Mouse (Mus musculus) C2C12 (cell line): Measurements from ENCODE around the gene Cbarp. TPM values are rescaled to one million over a fixed set of nuclear protein-coding genes. Genes with fewer than 3 reads are reported as not detected.

ENCODE experiments used
- H3K27me3 ChIP-seq: one replicate; pipeline ENCODE4 v1.6.1; 2011; ENCODE audit not compliant: control insufficient read depth, insufficient read depth, insufficient read length
- H3K36me3 ChIP-seq: one replicate; pipeline ENCODE4 v1.6.1; 2011; ENCODE audit not compliant: control insufficient read depth, insufficient read depth
- H3K4me3 ChIP-seq: one replicate; pipeline ENCODE4 v1.5.1; 2011; ENCODE audit warnings: mild to moderate bottlenecking, control low read depth; ENCODE audit not compliant: poor library complexity, insufficient read depth, severe bottlenecking
- H3K79me2 ChIP-seq: one replicate; pipeline ENCODE4 v1.6.1; 2011; ENCODE audit not compliant: control insufficient read depth, insufficient read depth
- H3K79me3 ChIP-seq: one replicate; pipeline ENCODE4 v1.6.1; 2011; ENCODE audit warnings: low read depth, control low read depth
- H3ac ChIP-seq: one replicate; pipeline ENCODE3; 2011; ENCODE audit warnings: low read depth; ENCODE audit not compliant: control insufficient read depth, insufficient read length
- CEBPB ChIP-seq: IDR thresholded peaks from one replicate; pipeline ENCODE4 v1.6.1; 2011; ENCODE audit warnings: low read depth, mild to moderate bottlenecking, control low read depth, moderate library complexity
- CTCF ChIP-seq: IDR thresholded peaks from one replicate; pipeline ENCODE4 v1.5.1; 2011; ENCODE audit not compliant: control insufficient read depth, insufficient read depth, insufficient read length
- FOSL1 ChIP-seq: IDR thresholded peaks from one replicate; pipeline ENCODE4 v1.8.0; 2011; ENCODE audit warnings: mild to moderate bottlenecking, low read length; ENCODE audit not compliant: poor library complexity, insufficient read depth, severe bottlenecking
- MAX ChIP-seq: IDR thresholded peaks from one replicate; pipeline ENCODE4 v1.6.1; 2011; ENCODE audit warnings: mild to moderate bottlenecking, control low read depth
- MYOD1 ChIP-seq: IDR thresholded peaks from one replicate; pipeline ENCODE4 v1.6.1; 2011; ENCODE audit warnings: low read depth; ENCODE audit not compliant: control insufficient read depth, insufficient read length
- MYOG ChIP-seq: IDR thresholded peaks from one replicate; pipeline ENCODE4 v1.6.1; 2011; ENCODE audit not compliant: control insufficient read depth, insufficient read length; ENCODE audit errors: extremely low read depth
- USF1 ChIP-seq: IDR thresholded peaks from one replicate; pipeline ENCODE4 v1.6.1; 2011; ENCODE audit warnings: low read depth, mild to moderate bottlenecking, control low read depth, moderate library complexity
- polyA plus RNA-seq: library from polyadenylated mRNA; unstranded; fragments of >200 nt; fragmentation: generic; extraction: Trizol; gene quantifications from one replicate; pipeline ENCODE4 v1.2.1, GENCODE M21; 2012; ENCODE audit warnings: missing spikeins

Cbarp gene
- polyA plus RNA-seq, 1 experiment: 12.1 TPM

DNA sequence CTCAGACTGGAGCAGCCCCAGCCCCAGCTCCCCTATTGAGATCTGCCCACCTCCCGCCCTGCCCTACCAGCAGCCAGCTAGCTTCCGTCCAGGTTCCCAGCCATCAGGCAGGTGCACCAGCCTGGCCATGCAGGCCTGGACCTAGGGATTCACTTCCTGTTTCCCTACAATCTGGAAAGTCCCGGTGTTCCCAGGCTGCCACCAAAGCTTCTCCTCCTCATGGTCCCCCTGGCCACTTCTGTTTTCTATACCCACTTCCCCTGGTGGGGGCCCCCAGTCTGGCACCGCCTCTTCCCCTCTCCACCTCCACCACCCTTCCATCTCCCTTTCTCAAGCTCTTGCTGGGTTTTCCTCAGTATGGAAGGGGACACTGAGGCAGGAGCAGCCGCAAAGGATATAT, 35.2 kb downstream of the Cbarp start, which contains the start of gene Sbno2:
Gene Sbno2, minus strand, starts transcription at position 112 of the 400 bp plus-strand sequence.
- no peaks in the 10 kb centered on the region for H3K36me3 ChIP-seq
- peaks cover 29% of the 10 kb centered on the region for H3K79me3 ChIP-seq
- no peak within 1 kb of the TSS for H3ac ChIP-seq
- H3K79me2 ChIP-seq: peaks cover 37% of the 10 kb centered on the region
- H3K27me3 ChIP-seq: no peaks in the 10 kb centered on the region
- TF ChIP-seq MYOD1 (no peak), FOSL1 (no peak), USF1 (no peak), CEBPB (no peak), MAX (no peak), CTCF (no peak), MYOG (no peak)
- no peak within 1 kb of the TSS for H3K4me3 ChIP-seq

DNA sequence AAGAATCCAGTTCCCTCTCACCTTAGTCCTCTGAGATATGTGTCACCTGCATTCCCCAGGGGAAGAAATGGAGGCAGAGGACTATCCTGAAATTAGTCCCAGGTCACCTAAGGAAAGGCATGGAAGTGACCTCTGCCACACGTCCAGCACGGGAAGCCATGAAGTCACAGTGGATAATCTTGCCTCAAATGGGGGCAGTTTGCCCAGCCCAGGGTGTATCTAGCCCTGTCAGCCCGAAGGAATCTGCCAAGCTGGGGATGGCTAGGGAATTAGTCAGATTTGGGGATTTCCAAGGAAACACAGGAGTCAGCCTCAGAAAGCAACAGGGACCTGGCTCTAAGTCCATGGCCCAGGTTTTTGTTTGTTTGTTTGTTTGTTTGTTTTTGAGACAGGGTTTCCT, 36.5 kb downstream of the Cbarp start:
- H3K4me3 ChIP-seq: peak overlapping the region; percentile 35
- H3K79me3 ChIP-seq: peaks cover 42% of the 10 kb centered on the region
- peaks cover 7% of the 10 kb centered on the region for H3K36me3 ChIP-seq
- no peak for TF ChIP-seq MYOD1
- peak; percentile 13 for TF ChIP-seq FOSL1
- peak overlapping the region; percentile 9 for H3ac ChIP-seq
- peaks cover 49% of the 10 kb centered on the region for H3K79me2 ChIP-seq
- no peaks in the 10 kb centered on the region for H3K27me3 ChIP-seq

GRCm38 (mm10) chr10:80103032-80103431, 37.6 kb downstream of the Cbarp start:
- peaks cover 7% of the 10 kb centered on the region for H3K36me3 ChIP-seq
- TF ChIP-seq MYOG (no peak), MAX (no peak), CEBPB (no peak), MYOD1 (no peak), USF1 (no peak), FOSL1 (no peak), CTCF (no peak)
- H3K4me3 ChIP-seq: peak overlapping the region; percentile 35
- no peak overlapping the region for H3ac ChIP-seq
- peaks cover 54% of the 10 kb centered on the region for H3K79me3 ChIP-seq
- no peaks in the 10 kb centered on the region for H3K27me3 ChIP-seq
- H3K79me2 ChIP-seq: peaks cover 61% of the 10 kb centered on the region

- Histone ChIP-seq H3ac (peak overlapping the region; percentile 99), H3K79me3 (peaks cover 60% of the 10 kb centered on the region), H3K27me3 (no peaks in the 10 kb centered on the region), H3K4me3 (peak overlapping the region; percentile 92), H3K36me3 (peaks cover 7% of the 10 kb centered on the region), H3K79me2 (peaks cover 68% of the 10 kb centered on the region)
- TF ChIP-seq MYOD1 (no peak), USF1 (no peak), CEBPB (no peak), CTCF (no peak), FOSL1 (no peak), MAX (no peak), MYOG (no peak)
Measured at GRCm38 (mm10) chr10:80102216-80102915, 38.3 kb downstream of the Cbarp start.

GRCm38 (mm10) chr10:80100982-80101381, 39.7 kb downstream of the Cbarp start:
- H3ac ChIP-seq: peak overlapping the region; percentile 25
- peak overlapping the region; percentile 92 for H3K4me3 ChIP-seq
- TF ChIP-seq MYOD1 (no peak), CEBPB (no peak), MYOG (no peak), CTCF (no peak), USF1 (no peak), MAX (no peak), FOSL1 (no peak)

DNA sequence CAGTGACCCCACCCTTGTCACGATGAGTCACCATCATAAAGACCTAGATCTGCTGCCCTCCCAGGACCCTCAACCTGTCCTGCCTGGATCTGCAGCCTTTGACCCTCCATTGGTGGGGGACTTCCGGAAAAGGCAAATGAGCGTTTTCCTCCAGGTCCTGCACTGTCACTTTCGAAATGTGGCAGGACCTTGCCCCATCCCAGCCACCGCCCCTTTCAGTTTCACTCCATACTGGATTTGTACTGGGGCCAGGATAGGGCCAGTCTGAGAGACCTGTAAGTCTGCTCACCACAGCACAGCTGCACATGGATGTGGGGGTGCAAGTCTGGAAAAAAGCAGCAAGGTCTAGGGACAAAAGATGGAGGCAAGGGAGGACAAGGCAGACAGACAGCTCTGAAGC, 42.0 kb downstream of the Cbarp start:
- Histone ChIP-seq H3K27me3 (no peaks in the 10 kb centered on the region), H3K4me3 (no peak overlapping the region), H3ac (no peak overlapping the region), H3K36me3 (peaks cover 33% of the 10 kb centered on the region), H3K79me2 (peaks cover 100% of the 10 kb centered on the region), H3K79me3 (peaks cover 93% of the 10 kb centered on the region)
- TF ChIP-seq MYOD1: no peak
- no peak for TF ChIP-seq MAX
- no peak for TF ChIP-seq USF1
- no peak for TF ChIP-seq CTCF
- no peak for TF ChIP-seq CEBPB
- no peak for TF ChIP-seq MYOG
- no peak for TF ChIP-seq FOSL1

More at GRCm38 (mm10) chr10:80100982-80101381, 39.7 kb downstream of the Cbarp start:
- H3K79me3 ChIP-seq: peaks cover 74% of the 10 kb centered on the region
- peaks cover 15% of the 10 kb centered on the region for H3K36me3 ChIP-seq
- H3K79me2 ChIP-seq: peaks cover 81% of the 10 kb centered on the region
- no peaks in the 10 kb centered on the region for H3K27me3 ChIP-seq
